7 mouse cellular contexts compared by ENCODE assay signal in the genomic region with DNA sequence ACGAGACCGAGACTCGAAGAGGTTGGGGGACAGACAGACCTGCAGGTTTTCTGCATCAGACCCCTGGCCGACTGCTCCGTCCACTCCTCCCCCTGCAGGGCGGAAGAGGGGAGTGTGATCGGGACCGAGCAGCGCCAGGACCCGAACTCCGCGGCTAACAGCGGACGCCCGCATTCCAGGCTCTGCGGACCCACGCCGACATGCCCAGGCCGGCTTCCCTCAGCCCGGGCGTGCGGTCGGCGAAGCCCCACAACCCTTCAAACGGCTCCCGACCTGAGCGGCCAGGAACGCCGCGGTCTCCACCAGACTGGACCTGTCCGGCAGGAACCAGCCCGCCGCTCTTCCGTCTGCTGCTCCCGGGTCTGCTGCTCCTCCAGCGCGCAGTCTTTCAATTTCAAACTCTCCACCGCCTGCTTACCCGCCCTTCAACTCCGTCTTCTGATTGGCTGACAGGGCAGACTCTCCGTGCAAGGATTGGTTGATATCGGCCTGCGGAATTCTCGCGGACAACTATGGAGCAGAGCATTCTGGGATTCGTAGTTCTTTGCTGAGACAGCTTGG. TPM values are rescaled to one million over a fixed set of nuclear protein-coding genes. Genes with fewer than 3 reads are reported as not detected.
DNase-seq lines count a peak whose midpoint lies in the region; ATAC-seq lines count a peak whose summit lies in the region.

A gene (minus strand): TSS at position 404 of the 561 bp plus-strand sequence.

- intact Hi-C loops in gastrocnemius, postnatal 36 days (cut with DNase I) = no loop called here
- intact Hi-C loops in left cerebral cortex, postnatal 25 days (cut with DNase I) = no loop called here

- peak; percentile 94 for DNase-seq in adrenal gland, adult 2 months
- DNase-seq in embryo, embryonic 11.5 days (ENCODE audit: low read depth, low spot score) = peak; percentile 90
- peak; percentile 70 to 84 for DNase-seq in gastrocnemius, postnatal 36 days
- DNase-seq in left cerebral cortex, postnatal 25 days (ENCODE audit: low spot score in 2 of 2) = peak; percentile 89 to 96
- DNase-seq in midbrain, embryonic 10.5 days (ENCODE audit: low spot score) = peak; percentile 92
- DNase-seq in right cerebral cortex, postnatal 4 days = peak; percentile 75

- H3K27ac ChIP-seq in intestine, embryonic 15.5 days = peak within 1 kb of the TSS; percentile 80
- H3K27ac ChIP-seq in midbrain, embryonic 10.5 days (replicated peaks) = peak within 1 kb of the TSS; percentile 97

- 0 out of 2 replicates have a peak, but pooled peaks cover 3% of the 10 kb centered on the region for H3K36me3 ChIP-seq in intestine, embryonic 15.5 days
- H3K36me3 ChIP-seq in midbrain, embryonic 10.5 days = peaks cover 27% of the 10 kb centered on the region

- WGBS in intestine, embryonic 15.5 days = under 1% methylated on average over 46 of the region's 46 CpGs
- under 1% methylated on average over 46 of the region's 46 CpGs for WGBS in midbrain, embryonic 10.5 days

- peak; percentile 99 for ATAC-seq in intestine, embryonic 15.5 days

- no peaks in the 10 kb centered on the region for H3K27me3 ChIP-seq in intestine, embryonic 15.5 days (replicated peaks)
- no peaks in the 10 kb centered on the region for H3K27me3 ChIP-seq in midbrain, embryonic 10.5 days (ENCODE audit: low read depth, poor library complexity, severe bottlenecking)

- peak within 1 kb of the TSS; percentile 63 for H3K4me2 ChIP-seq in intestine, embryonic 15.5 days (replicated peaks)

- peak within 1 kb of the TSS; percentile 89 for H3K9ac ChIP-seq in intestine, embryonic 15.5 days

- no peaks in the 10 kb centered on the region for H3K9me3 ChIP-seq in intestine, embryonic 15.5 days
- H3K9me3 ChIP-seq in midbrain, embryonic 10.5 days (replicated peaks) = no peaks in the 10 kb centered on the region

- no peaks in the 10 kb centered on the region for H3K4me1 ChIP-seq in intestine, embryonic 15.5 days (replicated peaks)
- H3K4me1 ChIP-seq in midbrain, embryonic 10.5 days = peaks cover 18% of the 10 kb centered on the region

- peak within 1 kb of the TSS; percentile 85 for H3K4me3 ChIP-seq in intestine, embryonic 15.5 days (replicated peaks)
- H3K4me3 ChIP-seq in midbrain, embryonic 10.5 days = peak within 1 kb of the TSS; percentile 89

RNA-seq across cellular contexts. Expression of the gene that starts here (rescaled TPM):
- total RNA-seq in adrenal gland, adult 2 months (2021) = 1 to 10 TPM in 1 of 2 experiments, under 1 TPM in 1; 0.97 to 1.6 TPM
- polyA plus RNA-seq in adrenal gland, adult 2 months (2012; rRNA removed) = 0.18 and 0.21 TPM in 2 replicates
- 1 to 10 TPM in 1 of 2 experiments, under 1 TPM in 1; 0.66 to 1.1 TPM for total RNA-seq in gastrocnemius, postnatal 36 days (2021)
- 120 and 135 TPM in 2 replicates for polyA plus RNA-seq in intestine, embryonic 15.5 days (2015; fragmentation: Nextera tagmentation; extraction: Ambion mirVana)
- 1 to 10 TPM in 1 of 2 experiments, under 1 TPM in 1; 0.89 to 1.0 TPM for total RNA-seq in left cerebral cortex, postnatal 25 days (2021)
- polyA plus RNA-seq in midbrain, embryonic 10.5 days (2016; fragmentation: Nextera tagmentation; extraction: Ambion mirVana) = 250 and 252 TPM in 2 replicates

Comparison
In these comparisons a context has a peak if more than half of its experiments do, and no peak if none do; other contexts are left out.
1. Peak in every context shown above with its lines: DNase-seq, ATAC-seq, H3K4me3 ChIP-seq and H3K27ac ChIP-seq.
2. RNA of the gene that starts here (polyA plus RNA-seq): 250 to 252 TPM in midbrain, embryonic 10.5 days and 120 to 135 TPM in intestine, embryonic 15.5 days; 0.18 to 0.21 TPM in adrenal gland, adult 2 months; every median in the first group is over 10 times any median in the second.